Mouse (Mus musculus) heart, embryonic 11.5 days (tissue): ENCODE results near the gene Olfr113. TPM values are rescaled to one million over a fixed set of nuclear protein-coding genes. Genes with fewer than 3 reads are reported as not detected.
"Not testable (repeated sequence)": the region's sequence is repeated elsewhere in the genome, so short reads cannot be mapped to it uniquely, and the experiment has no call there.

Source experiments
- ATAC-seq: fragments of 200-750 bp; cut with Nextera tagmentation; replicated peaks from 2 replicates; pipeline ENCODE4 v1.8.0; 2017; ENCODE audit warnings: moderate library complexity; ENCODE audit not compliant: insufficient number of reproducible peaks, low FRiP score, low TSS enrichment
- H3K27ac ChIP-seq: fragments of 300-500 bp; sonication (generic); 2 replicates; pipeline ENCODE4 v1.5.1; 2014; ENCODE audit warnings: mild to moderate bottlenecking, low read depth, low read length
- H3K27me3 ChIP-seq: fragments of 300-500 bp; sonication (generic); 2 replicates; pipeline ENCODE4 v1.6.1; 2014; ENCODE audit warnings: mild to moderate bottlenecking, low read length, mixed read lengths; ENCODE audit not compliant: control insufficient read depth, insufficient read depth
- H3K36me3 ChIP-seq: fragments of 300-500 bp; sonication (generic); 2 replicates; pipeline ENCODE4 v1.6.1; 2014; ENCODE audit warnings: mild to moderate bottlenecking, low read length, moderate library complexity, mixed read lengths; ENCODE audit not compliant: control insufficient read depth, insufficient read depth
- H3K4me1 ChIP-seq: fragments of 300-500 bp; sonication (generic); 2 replicates; pipeline ENCODE4 v1.6.1; 2014; ENCODE audit warnings: low read length; ENCODE audit not compliant: control insufficient read depth, insufficient read depth
- H3K4me2 ChIP-seq: fragments of 300-500 bp; sonication (generic); 2 replicates; pipeline ENCODE4 v1.6.1; 2014; ENCODE audit warnings: mild to moderate bottlenecking, moderate library complexity
- H3K4me3 ChIP-seq: fragments of 300-500 bp; sonication (generic); 2 replicates; pipeline ENCODE4 v1.5.1; 2014; ENCODE audit warnings: low read depth, low read length
- H3K9ac ChIP-seq: fragments of 300-500 bp; sonication (generic); 2 replicates; pipeline ENCODE4 v1.6.1; 2014; ENCODE audit warnings: mild to moderate bottlenecking, low read depth, low read length, moderate library complexity
- H3K9me3 ChIP-seq: fragments of 300-500 bp; sonication (generic); replicated peaks from 2 replicates; pipeline ENCODE4 v1.6.1; 2016; ENCODE audit warnings: low read length; ENCODE audit not compliant: control insufficient read depth
- WGBS: fragments of 180-500 bp; shearing (Covaris S2); extraction: QIAGEN DNeasy Blood & Tissue Kit; methylation state at CpG from one replicate; pipeline ENCODE4 v1.1.7; 2014; ENCODE audit not compliant: insufficient replicate concordance; 5-methylcytosine and 5-hydroxymethylcytosine counted together
- polyA plus RNA-seq: library from polyadenylated mRNA; unstranded; fragments of >200 nt; fragmentation: Nextera tagmentation; extraction: Ambion mirVana; gene quantifications from 2 replicates; pipeline ENCODE4 v1.2.1, GENCODE M21; 2014

Olfr113 gene
- not detected in 2 replicates for polyA plus RNA-seq

- Histone ChIP-seq H3K4me3 (no peak within 1 kb of the TSS), H3K27me3 (no peaks in the 10 kb centered on the region), H3K36me3 (no peaks in the 10 kb centered on the region), H3K9me3 (no peaks in the 10 kb centered on the region), H3K27ac (no peak within 1 kb of the TSS), H3K4me1 (no peaks in the 10 kb centered on the region), H3K9ac (no peak within 1 kb of the TSS), H3K4me2 (no peak within 1 kb of the TSS)
- no peak for ATAC-seq
Measured at GRCm38 (mm10) chr17:37577563-37577962, at the start of gene Olfr113. Gene Olfr113, minus strand, starts transcription at chr17:37577663.

DNA sequence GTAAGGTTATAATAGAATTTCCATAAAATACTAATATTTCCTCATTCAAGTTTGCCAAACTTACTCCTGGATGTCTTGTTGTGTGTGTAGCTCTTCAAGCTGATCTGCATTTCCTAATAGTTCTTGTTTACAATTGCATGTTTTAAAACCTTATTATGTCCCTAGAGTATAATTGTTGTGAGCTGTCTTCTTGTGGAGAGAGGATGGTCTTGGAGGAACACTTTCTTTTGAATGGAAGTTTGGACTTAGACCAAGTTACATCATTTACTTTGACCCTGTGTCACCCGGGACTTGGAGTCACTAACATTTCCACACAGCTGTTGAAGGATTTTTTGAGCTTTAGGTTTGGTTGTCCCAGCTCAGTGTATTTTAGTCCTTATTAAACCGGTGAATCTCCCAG is 49.5 kb upstream of the Olfr113 start, which contains the start of the genes Olfr115 and Olfr116:
Olfr115 (minus strand) TSS at position 101 of the 400 bp plus-strand sequence.
Olfr116 (minus strand) TSS at position 191 of the 400 bp plus-strand sequence.
- no peaks in the 10 kb centered on the region for H3K36me3 ChIP-seq
- no peaks in the 10 kb centered on the region for H3K4me1 ChIP-seq
- H3K4me3 ChIP-seq, result no peak within 1 kb of the TSS
- WGBS, result 69% methylated on average over 2 of the region's 2 CpGs
- ATAC-seq, result no peak
- H3K27me3 ChIP-seq, result no peaks in the 10 kb centered on the region
- peaks cover 4% of the 10 kb centered on the region; the same call in 1 of the 2 replicates for H3K9me3 ChIP-seq
- no peak within 1 kb of the TSS for H3K4me2 ChIP-seq
- H3K27ac ChIP-seq, result no peak within 1 kb of the TSS
- H3K9ac ChIP-seq, result no peak within 1 kb of the TSS

DNA sequence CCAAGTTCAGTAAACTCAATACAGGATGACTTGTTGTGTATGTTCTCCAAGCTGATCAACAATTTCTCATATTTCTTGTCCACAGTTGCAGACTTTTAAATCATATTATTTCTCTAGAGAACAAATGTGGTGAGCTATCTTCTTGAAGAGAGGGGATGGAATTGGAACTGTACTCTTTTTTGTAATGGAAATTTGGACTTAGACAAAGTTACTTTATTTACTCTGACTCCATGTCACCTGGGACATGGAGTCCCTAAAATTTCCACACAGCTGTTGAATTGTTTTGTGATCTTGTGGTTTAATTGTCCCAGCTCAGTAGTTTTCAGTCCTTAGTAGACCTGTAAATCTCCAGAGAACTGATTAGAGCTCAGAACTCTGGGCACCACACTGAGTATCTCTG is 15.2 kb upstream of the Olfr113 start, which contains the start of gene Olfr114:
Olfr114 (minus strand) TSS at position 101 of the 400 bp plus-strand sequence.
- no peaks in the 10 kb centered on the region for H3K9me3 ChIP-seq
- H3K9ac ChIP-seq, result no peak within 1 kb of the TSS
- ATAC-seq, result no peak
- no peaks in the 10 kb centered on the region for H3K27me3 ChIP-seq
- H3K4me3 ChIP-seq, result no peak within 1 kb of the TSS
- H3K27ac ChIP-seq, result no peak within 1 kb of the TSS
- H3K4me2 ChIP-seq, result no peak within 1 kb of the TSS
- H3K4me1 ChIP-seq, result no peaks in the 10 kb centered on the region
- no peaks in the 10 kb centered on the region for H3K36me3 ChIP-seq

GRCm38 (mm10) chr17:37569351-37569750 is 8.1 kb downstream of the Olfr113 start, which contains the start of gene Olfr112:
Gene Olfr112, minus strand, starts transcription at chr17:37569451.
- Histone ChIP-seq H3K36me3 (no peaks in the 10 kb centered on the region), H3K27me3 (no peaks in the 10 kb centered on the region), H3K27ac (no peak within 1 kb of the TSS), H3K9me3 (no peaks in the 10 kb centered on the region), H3K4me3 (no peak within 1 kb of the TSS), H3K4me1 (no peaks in the 10 kb centered on the region), H3K4me2 (no peak within 1 kb of the TSS), H3K9ac (no peak within 1 kb of the TSS)
- no peak for ATAC-seq

DNA sequence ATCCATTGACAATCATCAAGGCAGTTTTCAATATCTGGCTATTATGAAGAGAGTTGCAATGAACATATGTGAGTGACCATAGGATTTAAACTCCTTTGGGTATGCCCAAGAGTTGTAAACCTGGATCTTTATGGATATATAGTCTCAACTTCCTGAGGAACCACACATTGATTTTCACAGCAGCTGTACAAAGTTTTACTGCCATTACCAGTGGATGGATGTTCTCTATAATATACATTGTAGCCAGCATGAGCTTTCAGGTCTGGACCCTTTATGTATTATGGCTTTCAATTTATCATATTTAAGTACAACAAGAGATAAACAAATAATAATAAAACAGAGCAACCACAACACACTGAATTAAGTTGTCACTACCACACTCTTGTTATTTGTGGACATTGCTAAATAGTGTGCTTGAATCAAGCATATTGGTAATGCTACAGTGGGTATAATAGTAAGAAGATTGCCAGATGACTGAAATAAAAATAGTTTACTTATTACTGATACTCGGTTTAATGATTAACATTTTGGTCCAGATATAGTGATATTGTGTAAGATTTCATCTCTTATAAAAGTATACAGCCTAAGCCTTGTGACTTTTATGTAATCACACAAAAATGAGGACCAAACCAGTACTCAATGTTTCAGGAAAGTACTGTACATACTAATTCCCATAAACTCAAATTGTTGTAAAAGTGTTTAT is 18.4 kb downstream of the Olfr113 start:
- Histone ChIP-seq H3K4me1 (no peaks in the 10 kb centered on the region), H3K4me3 (no peak overlapping the region), H3K27me3 (no peaks in the 10 kb centered on the region), H3K36me3 (no peaks in the 10 kb centered on the region), H3K9me3 (no peaks in the 10 kb centered on the region), H3K9ac (no peak overlapping the region), H3K27ac (no peak overlapping the region), H3K4me2 (no peak overlapping the region)
- no peak for ATAC-seq
- WGBS, result 56% methylated on average over 1 of the region's 1 CpGs

DNA sequence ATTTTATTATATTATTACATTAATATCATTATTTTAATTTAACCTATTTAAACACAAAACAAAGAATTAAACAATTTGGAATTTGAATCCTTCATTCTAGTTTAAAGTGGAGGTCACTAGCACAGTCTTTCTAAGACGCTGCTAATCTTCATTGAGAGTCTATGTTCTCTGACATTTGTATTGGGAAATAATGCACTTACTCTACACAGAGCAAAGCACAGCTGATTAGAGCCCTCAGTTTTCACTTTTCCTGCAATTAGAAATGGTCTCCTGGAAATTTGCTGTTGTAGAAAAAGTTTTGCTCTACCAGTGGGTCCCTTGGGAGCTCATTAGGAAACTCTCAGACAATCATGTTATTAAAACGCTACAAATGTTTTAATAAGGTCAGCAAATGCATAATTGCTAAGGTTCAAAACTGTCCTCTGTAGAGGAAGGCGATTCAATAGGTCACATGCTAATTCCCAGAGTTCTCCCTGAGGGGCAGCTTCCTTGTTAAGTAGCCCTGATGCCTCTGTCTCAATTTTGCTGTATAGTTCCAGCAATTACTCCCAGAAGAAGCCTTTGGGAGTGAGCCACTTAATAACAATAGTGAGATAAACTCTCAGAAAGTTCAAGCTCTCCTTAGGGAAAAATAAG is 33.5 kb downstream of the Olfr113 start:
- ATAC-seq, result no peak
- H3K27me3 ChIP-seq, result no peaks in the 10 kb centered on the region
- WGBS, result 58% methylated on average over 3 of the region's 3 CpGs
- H3K4me1 ChIP-seq, result no peaks in the 10 kb centered on the region
- no peaks in the 10 kb centered on the region for H3K9me3 ChIP-seq
- H3K27ac ChIP-seq, result no peak overlapping the region
- no peak overlapping the region for H3K4me2 ChIP-seq
- no peak overlapping the region for H3K4me3 ChIP-seq
- H3K36me3 ChIP-seq, result no peaks in the 10 kb centered on the region
- no peak overlapping the region for H3K9ac ChIP-seq

GRCm38 (mm10) chr17:37541454-37542119 is 35.9 kb downstream of the Olfr113 start:
- Histone ChIP-seq H3K36me3 (no peaks in the 10 kb centered on the region), H3K4me1 (no peaks in the 10 kb centered on the region), H3K4me2 (no peak overlapping the region), H3K9ac (no peak overlapping the region), H3K4me3 (no peak overlapping the region), H3K9me3 (no peaks in the 10 kb centered on the region), H3K27ac (no peak overlapping the region), H3K27me3 (no peaks in the 10 kb centered on the region)
- no peak for ATAC-seq
- 74% methylated on average over 4 of the region's 4 CpGs for WGBS

- not testable (repeated sequence) for H3K4me3 ChIP-seq, H3K9ac ChIP-seq, H3K4me2 ChIP-seq, H3K27ac ChIP-seq, H3K9me3 ChIP-seq, H3K4me1 ChIP-seq, H3K36me3 ChIP-seq, H3K27me3 ChIP-seq, ATAC-seq
- WGBS, result 23% methylated on average over 1 of the region's 1 CpGs
Measured at GRCm38 (mm10) chr17:37538416-37538815, 39.0 kb downstream of the Olfr113 start.
